19 mouse cellular contexts compared by ENCODE assay signal in the genomic region with DNA sequence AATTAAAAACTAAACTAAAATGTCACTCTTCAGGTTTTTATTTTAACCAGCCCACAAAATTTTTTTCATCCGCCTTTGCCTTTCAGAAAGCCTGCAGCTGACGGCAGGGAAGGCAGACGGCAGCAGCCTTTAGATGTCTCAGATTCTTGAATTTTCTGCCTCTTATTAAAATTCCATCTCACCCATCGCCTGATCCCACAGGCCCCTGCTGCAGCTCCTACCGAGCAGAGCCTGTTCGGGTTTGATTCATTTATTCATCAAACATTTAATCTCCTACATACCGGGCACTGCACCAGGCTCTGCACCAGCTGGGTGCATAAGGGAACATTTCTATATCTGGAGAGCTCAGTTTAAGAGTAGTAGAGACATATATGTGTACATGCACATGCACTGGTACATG.
DNase-seq lines count a peak whose midpoint lies in the region; ATAC-seq and TF ChIP-seq lines count a peak whose summit lies in the region.
"Had no signal": no experiment of that assay in that cellular context is flagged by ENCODE, and none has a peak within 500 bp of the region (broad histone marks: within the 10 kb centered on the region; RNA-seq: fewer than 3 reads in every experiment).

No protein-coding gene starts in this region.

- no peak for TF ChIP-seq POLR2A in limb, embryonic 14.5 days (IDR thresholded peaks at IDR 0.05; ENCODE audit: borderline replicate concordance, extremely low read depth, insufficient read depth, insufficient read length)

- H3K9me3 ChIP-seq in forebrain, postnatal 0 days (ENCODE audit: low read length): no peaks in the 10 kb centered on the region
- H3K9me3 ChIP-seq in forebrain, embryonic 15.5 days: no peaks in the 10 kb centered on the region
- no peaks in the 10 kb centered on the region for H3K9me3 ChIP-seq in limb, embryonic 14.5 days (ENCODE audit: control insufficient read depth, low read length)
- H3K9me3 ChIP-seq in limb, embryonic 10.5 days (replicated peaks): no peaks in the 10 kb centered on the region
- no peaks in the 10 kb centered on the region for H3K9me3 ChIP-seq in hindbrain, embryonic 12.5 days (replicated peaks)
- H3K9me3 ChIP-seq: embryonic facial prominence, embryonic 13.5 days; limb, embryonic 12.5 days; liver, embryonic 15.5 days had no signal

- peak; percentile 48 for DNase-seq in forebrain, postnatal 0 days
- peak; percentile 21 for DNase-seq in limb, embryonic 14.5 days (ENCODE audit: low spot score)
- DNase-seq in limb, embryonic 10.5 days (ENCODE audit: low spot score): no peak
- peak; percentile 35 for DNase-seq in layer of hippocampus, adult 9-11 months
- DNase-seq in right cerebral cortex, postnatal 4 days: peak; percentile 26
- no peak for DNase-seq in heart, adult 9 months (ENCODE audit: low spot score in 2 of 2)
- DNase-seq: adrenal gland, adult 8-10 months; cerebellum, adult 8-10 months; gastrocnemius, postnatal 25 days; kidney, adult 11 months; lung, postnatal 10 days; thymus, postnatal 4 days had no signal

- no peaks in the 10 kb centered on the region for H3K27me3 ChIP-seq in forebrain, postnatal 0 days (ENCODE audit: insufficient read depth, low read length)
- no peaks in the 10 kb centered on the region for H3K27me3 ChIP-seq in forebrain, embryonic 15.5 days
- no peaks in the 10 kb centered on the region for H3K27me3 ChIP-seq in limb, embryonic 14.5 days (ENCODE audit: control insufficient read depth, insufficient read depth, low read length)
- no peaks in the 10 kb centered on the region for H3K27me3 ChIP-seq in limb, embryonic 10.5 days (ENCODE audit: low read depth, poor library complexity, severe bottlenecking)
- no peaks in the 10 kb centered on the region for H3K27me3 ChIP-seq in hindbrain, embryonic 12.5 days
- H3K27me3 ChIP-seq: embryonic facial prominence, embryonic 13.5 days; limb, embryonic 12.5 days; liver, embryonic 15.5 days had no signal

- no peak overlapping the region for H3K4me3 ChIP-seq in forebrain, postnatal 0 days (ENCODE audit: low read depth, low read length)
- H3K4me3 ChIP-seq in forebrain, embryonic 15.5 days: no peak overlapping the region
- no peak overlapping the region for H3K4me3 ChIP-seq in limb, embryonic 14.5 days (replicated peaks; ENCODE audit: low read length)
- no peak overlapping the region for H3K4me3 ChIP-seq in limb, embryonic 10.5 days
- H3K4me3 ChIP-seq in hindbrain, embryonic 12.5 days: no peak overlapping the region
- H3K4me3 ChIP-seq: embryonic facial prominence, embryonic 13.5 days; limb, embryonic 12.5 days; liver, embryonic 15.5 days had no signal

- ATAC-seq in forebrain, postnatal 0 days: peak; percentile 60
- no peak for ATAC-seq in forebrain, embryonic 15.5 days (replicated peaks)
- no peak for ATAC-seq in limb, embryonic 14.5 days (ENCODE audit: low FRiP score, low read depth)
- no peak for ATAC-seq in hindbrain, embryonic 12.5 days (ENCODE audit: low FRiP score)

- peak overlapping the region; percentile 42; the same call in 1 of the 2 replicates for H3K27ac ChIP-seq in forebrain, postnatal 0 days (ENCODE audit: low read depth, low read length)
- H3K27ac ChIP-seq in forebrain, embryonic 15.5 days (replicated peaks): no peak overlapping the region
- no peak overlapping the region; the same call in 1 of the 2 replicates for H3K27ac ChIP-seq in limb, embryonic 14.5 days (replicated peaks; ENCODE audit: low read depth, low read length)
- H3K27ac ChIP-seq in limb, embryonic 10.5 days: no peak overlapping the region
- H3K27ac ChIP-seq in hindbrain, embryonic 12.5 days: no peak overlapping the region
- H3K27ac ChIP-seq: embryonic facial prominence, embryonic 13.5 days; hindbrain, embryonic 14.5 days; kidney, postnatal 0 days; limb, embryonic 12.5 days; liver, embryonic 15.5 days had no signal

- WGBS in forebrain, postnatal 0 days: 32% methylated on average over 7 of the region's 7 CpGs
- 48% methylated on average over 7 of the region's 7 CpGs for whole genome bisulfite sequencing in forebrain, embryonic 15.5 days
- 11% methylated on average over 7 of the region's 7 CpGs for WGBS in limb, embryonic 14.5 days
- whole genome bisulfite sequencing in limb, embryonic 10.5 days: 77% methylated on average over 7 of the region's 7 CpGs
- 55% methylated on average over 7 of the region's 7 CpGs for WGBS in hindbrain, embryonic 12.5 days

- no peak overlapping the region for H3K4me2 ChIP-seq in forebrain, postnatal 0 days (ENCODE audit: low read depth)
- no peak overlapping the region for H3K4me2 ChIP-seq in forebrain, embryonic 15.5 days (replicated peaks)
- H3K4me2 ChIP-seq in limb, embryonic 14.5 days (replicated peaks; ENCODE audit: low read depth, low read length, severe bottlenecking): no peak overlapping the region
- H3K4me2 ChIP-seq in hindbrain, embryonic 12.5 days (replicated peaks): no peak overlapping the region
- H3K4me2 ChIP-seq: embryonic facial prominence, embryonic 13.5 days; hindbrain, embryonic 14.5 days; limb, embryonic 12.5 days; liver, embryonic 15.5 days had no signal

- H3K9ac ChIP-seq in forebrain, postnatal 0 days: no peak overlapping the region
- H3K9ac ChIP-seq in forebrain, embryonic 15.5 days (replicated peaks): no peak overlapping the region
- no peak overlapping the region for H3K9ac ChIP-seq in limb, embryonic 14.5 days (ENCODE audit: low read depth, low read length, severe bottlenecking)
- no peak overlapping the region for H3K9ac ChIP-seq in hindbrain, embryonic 12.5 days
- H3K9ac ChIP-seq: embryonic facial prominence, embryonic 13.5 days; hindbrain, embryonic 14.5 days; limb, embryonic 12.5 days; liver, embryonic 15.5 days had no signal

- no peaks in the 10 kb centered on the region for H3K36me3 ChIP-seq in forebrain, postnatal 0 days (ENCODE audit: insufficient read depth)
- H3K36me3 ChIP-seq in forebrain, embryonic 15.5 days: no peaks in the 10 kb centered on the region
- H3K36me3 ChIP-seq in limb, embryonic 14.5 days (ENCODE audit: control insufficient read depth, insufficient read depth, low read length): no peaks in the 10 kb centered on the region
- H3K36me3 ChIP-seq in limb, embryonic 10.5 days: no peaks in the 10 kb centered on the region
- no peaks in the 10 kb centered on the region for H3K36me3 ChIP-seq in hindbrain, embryonic 12.5 days
- H3K36me3 ChIP-seq: embryonic facial prominence, embryonic 13.5 days; limb, embryonic 12.5 days; liver, embryonic 15.5 days had no signal

- no peak for TF ChIP-seq CTCF in forebrain, postnatal 0 days (IDR thresholded peaks at IDR 0.05; ENCODE audit: low read depth)

- no peaks in the 10 kb centered on the region for H3K4me1 ChIP-seq in forebrain, postnatal 0 days (ENCODE audit: insufficient read depth)
- no peaks in the 10 kb centered on the region for H3K4me1 ChIP-seq in forebrain, embryonic 15.5 days
- H3K4me1 ChIP-seq in limb, embryonic 14.5 days (ENCODE audit: control insufficient read depth, insufficient read depth, low read length): no peaks in the 10 kb centered on the region
- peaks cover 21% of the 10 kb centered on the region for H3K4me1 ChIP-seq in limb, embryonic 10.5 days
- no peaks in the 10 kb centered on the region for H3K4me1 ChIP-seq in hindbrain, embryonic 12.5 days
- H3K4me1 ChIP-seq: liver, embryonic 15.5 days had no signal

Comparison
In these comparisons a context has a peak if more than half of its experiments do, and no peak if none do; other contexts are left out.
1. DNase-seq: peak in forebrain, postnatal 0 days (single experiment), limb, embryonic 14.5 days (single experiment), layer of hippocampus, adult 9-11 months (single experiment) and right cerebral cortex, postnatal 4 days (single experiment); none in limb, embryonic 10.5 days (single experiment) and heart, adult 9 months (0 of 2).